Mouse (Mus musculus) liver, embryonic 11.5 days (tissue): ENCODE data around the gene Lypd5. TPM values are rescaled to one million over a fixed set of nuclear protein-coding genes. Genes with fewer than 3 reads are reported as not detected.

Experiments
- ATAC-seq: fragments of 200-750 bp; cut with Nextera tagmentation; replicated peaks from 2 replicates; pipeline ENCODE4 v1.8.0; 2017; ENCODE audit warnings: moderate number of reproducible peaks, mild to moderate bottlenecking, moderate TSS enrichment, moderate library complexity; ENCODE audit not compliant: low FRiP score
- DNase-seq: peaks from one replicate; pipeline ENCODE4 v3.0.0-alpha.2; 2017; ENCODE audit warnings: low spot score
- H3K27ac ChIP-seq: fragments of 300-500 bp; sonication (generic); 2 replicates; pipeline ENCODE4 v1.5.1; 2014; ENCODE audit warnings: mild to moderate bottlenecking, low read depth, low read length, control low read depth
- H3K27me3 ChIP-seq: fragments of 300-500 bp; sonication (generic); replicated peaks from 2 replicates; pipeline ENCODE4 v1.6.1; 2014; ENCODE audit warnings: low read length, mixed read lengths; ENCODE audit not compliant: control insufficient read depth, insufficient read depth
- H3K36me3 ChIP-seq: fragments of 300-500 bp; sonication (generic); 2 replicates; pipeline ENCODE4 v1.6.1; 2014; ENCODE audit warnings: mild to moderate bottlenecking, low read length, moderate library complexity, mixed read lengths; ENCODE audit not compliant: control insufficient read depth, insufficient read depth
- H3K4me1 ChIP-seq: fragments of 300-500 bp; sonication (generic); replicated peaks from 2 replicates; pipeline ENCODE4 v1.6.1; 2014; ENCODE audit warnings: low read length, mixed read lengths; ENCODE audit not compliant: control insufficient read depth, insufficient read depth
- H3K4me2 ChIP-seq: fragments of 300-500 bp; sonication (generic); 2 replicates; pipeline ENCODE4 v1.6.1; 2014; ENCODE audit warnings: mild to moderate bottlenecking, control low read depth, moderate library complexity
- H3K4me3 ChIP-seq: fragments of 300-500 bp; sonication (generic); 2 replicates; pipeline ENCODE4 v1.5.1; 2014; ENCODE audit warnings: low read depth, low read length, control low read depth
- H3K9ac ChIP-seq: fragments of 300-500 bp; sonication (generic); 2 replicates; pipeline ENCODE4 v1.6.1; 2014; ENCODE audit warnings: low read depth, low read length, control low read depth
- H3K9me3 ChIP-seq: fragments of 300-500 bp; sonication (generic); 2 replicates; pipeline ENCODE4 v1.6.1; 2016; ENCODE audit warnings: low read length, inconsistent platforms, mixed read lengths; ENCODE audit not compliant: control insufficient read depth
- whole genome bisulfite sequencing: fragments of 180-500 bp; shearing (Covaris S2); extraction: QIAGEN DNeasy Blood & Tissue Kit; methylation state at CpG from one replicate; pipeline ENCODE4 v1.1.7; 2014; 5-methylcytosine and 5-hydroxymethylcytosine counted together
- polyA plus RNA-seq: library from polyadenylated mRNA; unstranded; fragments of >200 nt; fragmentation: Nextera tagmentation; extraction: Ambion mirVana; gene quantifications from 2 replicates; pipeline ENCODE4 v1.2.1, GENCODE M21; 2014

Gene Lypd5
- polyA plus RNA-seq, 1 experiment from 2014 or later, result not detected

DNA sequence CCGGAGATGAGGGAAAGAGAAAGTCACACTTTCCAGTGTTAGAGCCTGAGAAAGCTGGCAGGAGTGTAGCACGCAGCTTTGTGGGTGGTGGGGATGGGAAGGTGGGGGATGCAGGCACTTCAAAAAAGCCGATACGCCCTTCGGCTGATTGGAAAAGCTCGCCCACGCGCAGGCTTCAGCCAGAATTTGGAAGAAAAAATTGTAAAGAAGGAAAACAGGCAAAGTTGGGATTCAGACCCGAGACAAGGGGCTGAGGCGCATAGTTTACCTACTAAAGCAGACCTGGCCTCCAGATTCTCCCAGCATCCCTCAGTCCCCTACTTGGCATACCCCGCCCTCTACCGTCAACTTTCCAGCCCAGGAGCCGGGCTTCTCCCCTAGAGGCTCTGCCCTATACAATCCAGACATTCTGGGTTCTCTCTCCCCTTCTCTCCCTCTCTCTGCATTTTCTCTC lies 23.3 kb upstream of the Lypd5 start:
- Histone ChIP-seq H3K4me3 (0 out of 2 replicates have a peak overlapping the region, but pooled peaks have one; percentile 5), H3K4me2 (peak overlapping the region; percentile 47), H3K9me3 (0 out of 2 replicates have a peak, but pooled peaks cover 5% of the 10 kb centered on the region), H3K36me3 (no peaks in the 10 kb centered on the region), H3K9ac (no peak overlapping the region), H3K4me1 (no peaks in the 10 kb centered on the region), H3K27me3 (no peaks in the 10 kb centered on the region; the same call in 1 of the 2 replicates), H3K27ac (no peak overlapping the region)
- DNase-seq (no peak), ATAC-seq (no peak)
- 11% methylated on average over 13 of the region's 13 CpGs for WGBS

DNA sequence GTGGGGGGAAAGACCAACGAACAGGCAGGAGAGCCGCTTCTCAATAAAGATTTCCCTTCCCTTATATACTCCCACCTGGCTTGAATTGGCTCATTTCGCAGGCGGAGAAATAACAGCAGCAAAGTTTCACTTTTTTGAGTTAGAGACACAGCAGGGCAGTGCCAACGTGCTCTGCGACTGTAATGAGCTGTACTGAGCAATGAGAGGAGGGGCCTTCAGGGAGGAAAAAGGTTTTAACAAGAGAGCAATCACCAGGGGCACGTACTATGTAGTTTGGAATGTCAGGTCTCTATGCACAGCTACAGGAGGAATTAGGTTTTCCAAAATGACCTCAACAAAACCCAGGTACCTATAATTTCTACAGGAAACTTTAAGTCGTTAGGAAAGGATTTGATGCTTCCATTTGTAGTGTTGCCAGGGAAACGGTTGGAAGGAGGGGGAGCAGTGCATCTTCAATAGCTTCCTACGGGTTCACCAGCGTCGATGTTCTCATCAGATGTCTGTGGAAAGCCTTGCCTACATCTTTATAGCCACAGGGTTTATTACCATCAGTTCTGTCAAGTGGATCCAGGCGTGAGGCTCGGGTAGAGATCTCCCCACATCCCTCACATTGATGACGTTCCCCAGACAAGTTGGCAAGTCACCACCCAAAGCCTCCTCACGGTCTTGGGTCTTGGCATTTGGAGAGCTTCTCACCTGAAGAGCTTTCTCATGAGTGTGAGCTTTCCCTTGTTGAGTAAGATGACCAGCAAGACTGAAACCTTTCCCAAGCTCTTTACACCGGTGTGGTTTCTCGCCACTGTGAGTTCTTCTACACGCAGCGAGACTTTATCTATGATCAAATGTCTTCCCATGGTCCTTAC lies 22.5 kb upstream of the Lypd5 start:
- Histone ChIP-seq H3K9ac (no peak overlapping the region), H3K4me3 (0 out of 2 replicates have a peak overlapping the region, but pooled peaks have one; percentile 5)

DNA sequence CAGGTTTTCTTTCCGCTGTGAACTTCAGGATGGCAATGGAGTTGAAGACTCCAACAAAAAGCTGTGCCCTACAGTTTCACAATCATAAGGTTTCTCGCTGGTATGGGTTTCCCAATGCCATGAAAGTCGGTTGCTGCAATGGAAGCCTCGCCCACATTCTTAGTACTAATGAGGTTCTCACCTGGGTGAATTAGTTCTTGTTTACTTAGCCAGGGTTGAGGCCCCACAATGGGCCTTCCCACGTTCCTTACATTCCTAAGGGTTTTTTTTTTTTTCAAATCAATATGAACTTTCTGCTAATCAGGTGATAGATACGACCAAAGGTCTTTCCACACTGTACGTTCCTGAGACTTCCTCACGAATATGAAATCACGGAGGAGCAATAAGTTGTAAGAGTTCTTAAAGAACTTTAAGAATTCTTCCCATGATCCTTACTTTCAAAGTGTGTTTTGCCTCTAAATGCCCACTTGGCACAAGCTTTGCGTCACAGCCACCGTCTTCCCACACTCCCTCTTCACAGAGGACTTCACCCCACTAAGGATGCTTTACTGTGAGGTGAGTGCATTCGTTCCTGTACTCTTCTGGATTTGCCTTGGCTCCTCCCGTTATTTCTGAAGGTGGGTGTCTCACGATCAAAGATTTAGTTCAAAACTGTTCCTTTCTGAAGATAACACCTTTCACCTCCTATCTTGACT lies 21.6 kb upstream of the Lypd5 start:
- DNase-seq, result no peak
- no peaks in the 10 kb centered on the region; the same call in 1 of the 2 replicates for H3K27me3 ChIP-seq
- 74% methylated on average over 14 of the region's 14 CpGs for WGBS
- H3K9ac ChIP-seq, result no peak overlapping the region
- H3K4me1 ChIP-seq, result no peaks in the 10 kb centered on the region
- no peak for ATAC-seq
- H3K27ac ChIP-seq, result no peak overlapping the region
- H3K4me3 ChIP-seq, result no peak overlapping the region
- 0 out of 2 replicates have a peak, but pooled peaks cover 5% of the 10 kb centered on the region for H3K9me3 ChIP-seq
- H3K4me2 ChIP-seq, result no peak overlapping the region
- no peaks in the 10 kb centered on the region for H3K36me3 ChIP-seq

More for the DNA sequence above, 22.5 kb upstream of the Lypd5 start:
- Histone ChIP-seq H3K4me2 (peak overlapping the region; percentile 47), H3K9me3 (0 out of 2 replicates have a peak, but pooled peaks cover 5% of the 10 kb centered on the region), H3K36me3 (no peaks in the 10 kb centered on the region), H3K27ac (no peak overlapping the region), H3K4me1 (no peaks in the 10 kb centered on the region), H3K27me3 (no peaks in the 10 kb centered on the region; the same call in 1 of the 2 replicates)
- 51% methylated on average over 20 of the region's 20 CpGs for WGBS
- DNase-seq, result no peak
- ATAC-seq, result no peak

DNA sequence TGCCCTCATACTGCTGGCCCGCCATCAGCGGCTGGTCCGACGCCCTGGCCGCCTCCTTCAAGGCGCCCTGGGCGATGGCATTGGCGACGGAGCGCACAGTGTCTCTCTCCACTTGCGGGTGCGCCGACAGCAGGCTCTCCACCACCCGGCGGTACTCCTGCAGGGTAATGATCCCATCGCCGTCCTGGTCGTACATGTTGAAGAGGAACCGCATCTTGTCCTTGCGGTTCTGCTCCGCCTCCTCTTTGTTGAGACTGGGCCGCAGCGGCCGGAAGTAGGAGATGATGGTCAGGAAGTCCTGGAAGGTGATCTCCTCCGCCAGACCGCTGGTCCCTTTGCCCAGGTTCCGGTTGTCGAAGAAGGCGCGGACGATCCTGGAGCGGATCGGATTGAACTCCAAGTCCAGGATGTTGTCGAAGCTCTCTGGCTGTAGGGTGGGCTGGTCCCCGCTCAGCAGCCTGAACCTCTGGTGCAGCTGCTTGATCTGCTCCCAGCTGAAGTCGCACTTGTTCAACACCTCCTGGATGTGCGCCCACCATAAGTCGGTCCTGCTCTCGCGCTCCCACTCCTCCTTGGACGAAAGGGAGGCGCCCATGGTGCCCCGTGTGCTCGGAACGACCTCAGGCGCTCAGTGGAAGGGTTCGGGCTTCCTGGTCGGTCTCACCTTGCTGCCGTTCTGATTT lies 15.6 kb upstream of the Lypd5 start, which contains the start of gene Tescl:
TSS of gene Tescl (minus strand) at position 633 of the 683 bp plus-strand sequence.
- DNase-seq, result no peak
- Histone ChIP-seq H3K27ac (no peak within 1 kb of the TSS), H3K4me2 (peak within 1 kb of the TSS; percentile 34; the same call in 1 of the 2 replicates), H3K4me1 (no peaks in the 10 kb centered on the region), H3K9ac (no peak within 1 kb of the TSS), H3K4me3 (peak within 1 kb of the TSS; percentile 8; the same call in 1 of the 2 replicates), H3K36me3 (no peaks in the 10 kb centered on the region), H3K9me3 (no peaks in the 10 kb centered on the region), H3K27me3 (peaks cover 20% of the 10 kb centered on the region)
- WGBS, result 25% methylated on average over 49 of the region's 49 CpGs
- no peak for ATAC-seq

DNA sequence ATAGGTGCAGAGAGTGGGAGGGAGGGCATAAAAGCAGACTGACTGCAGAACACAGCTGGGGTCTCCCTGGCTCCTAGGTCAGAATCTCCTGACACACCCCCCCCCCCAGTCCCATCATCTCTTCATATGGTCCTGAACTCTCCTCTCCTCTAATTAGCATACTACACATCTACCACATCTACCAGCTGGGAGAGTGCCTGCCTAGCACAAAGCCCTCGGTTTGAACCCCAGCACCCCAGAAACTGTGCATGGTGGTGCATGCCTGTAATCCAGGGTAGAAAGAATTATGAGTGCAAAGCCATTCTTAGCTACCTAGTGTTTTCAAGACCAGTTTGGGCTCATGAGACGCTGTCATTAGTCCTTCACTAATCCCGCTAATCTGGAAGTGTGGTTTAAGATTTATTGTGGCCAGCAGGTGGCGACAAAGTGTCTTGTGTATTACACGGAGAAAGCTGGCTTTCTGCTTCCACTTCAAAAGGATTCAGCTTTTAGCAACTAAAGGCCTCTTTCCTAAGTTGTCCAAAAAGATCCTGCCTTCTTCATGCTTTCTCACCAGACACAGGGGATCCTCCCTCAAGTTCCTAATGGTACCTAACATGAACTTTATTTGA lies 13.2 kb upstream of the Lypd5 start:
- no peak for ATAC-seq
- DNase-seq, result peak; percentile 40
- no peak overlapping the region for H3K9ac ChIP-seq
- H3K4me3 ChIP-seq, result no peak overlapping the region
- no peaks in the 10 kb centered on the region for H3K36me3 ChIP-seq
- WGBS, result 13% methylated on average over 5 of the region's 5 CpGs
- no peak overlapping the region for H3K27ac ChIP-seq
- H3K4me2 ChIP-seq, result no peak overlapping the region
- no peaks in the 10 kb centered on the region for H3K4me1 ChIP-seq
- no peaks in the 10 kb centered on the region for H3K9me3 ChIP-seq
- peaks cover 20% of the 10 kb centered on the region for H3K27me3 ChIP-seq

DNA sequence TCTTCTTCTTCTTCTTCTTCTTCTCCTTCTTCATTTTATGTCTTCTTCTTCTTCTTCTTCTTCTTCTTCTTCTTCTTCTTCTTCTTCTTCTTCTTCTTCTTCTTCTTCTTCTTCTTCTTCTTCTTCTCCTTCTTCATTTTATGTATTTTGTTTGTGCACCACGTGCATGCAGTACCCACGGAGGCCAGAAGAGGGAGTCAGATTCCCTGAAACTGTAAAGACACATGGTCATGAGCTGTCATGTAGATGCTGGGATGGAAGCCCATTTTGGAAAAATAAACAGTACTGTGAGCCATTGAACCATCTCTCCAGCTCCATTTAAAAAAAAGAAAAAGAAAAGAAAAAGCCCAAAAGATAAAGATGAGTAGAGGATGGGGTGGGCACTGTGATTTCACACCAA lies 10.8 kb upstream of the Lypd5 start:
- Histone ChIP-seq H3K27me3 (peaks cover 14% of the 10 kb centered on the region), H3K4me1 (no peaks in the 10 kb centered on the region), H3K27ac (no peak overlapping the region), H3K4me3 (no peak overlapping the region), H3K9ac (no peak overlapping the region), H3K4me2 (no peak overlapping the region), H3K36me3 (no peaks in the 10 kb centered on the region), H3K9me3 (no peaks in the 10 kb centered on the region)
- no peak for ATAC-seq
- no peak for DNase-seq
- 41% methylated on average over 2 of the region's 2 CpGs for WGBS

DNA sequence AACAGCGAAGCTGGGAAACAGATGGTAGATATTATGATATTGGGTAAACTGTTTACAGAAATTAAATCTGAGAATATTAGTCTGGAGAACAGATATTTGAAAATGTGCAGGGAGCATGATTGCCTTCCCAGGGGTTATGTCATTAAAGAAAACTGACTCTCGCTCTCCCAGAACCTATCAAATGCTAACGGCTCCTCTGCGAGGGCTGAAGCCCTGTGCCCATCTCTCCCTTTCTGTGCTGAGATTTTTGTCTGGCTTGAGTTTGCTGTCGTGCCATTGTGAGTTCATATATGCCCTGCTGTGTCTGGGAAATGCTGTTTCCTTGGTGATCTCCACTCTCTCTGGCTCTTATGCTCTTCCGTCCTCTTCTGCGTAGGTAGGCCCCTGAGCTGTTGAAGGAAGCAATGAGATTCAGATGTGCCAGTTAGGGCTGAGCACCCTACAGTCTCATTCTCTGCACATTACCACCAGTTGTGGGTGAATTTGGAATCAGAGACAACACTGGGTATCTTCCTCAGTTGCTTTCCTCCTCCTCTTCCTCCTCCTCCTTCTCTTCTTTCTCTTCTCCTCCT lies 5.2 kb upstream of the Lypd5 start:
- Histone ChIP-seq H3K9me3 (no peaks in the 10 kb centered on the region), H3K4me2 (no peak overlapping the region), H3K9ac (no peak overlapping the region), H3K4me1 (no peaks in the 10 kb centered on the region), H3K27ac (no peak overlapping the region), H3K4me3 (no peak overlapping the region), H3K27me3 (no peaks in the 10 kb centered on the region), H3K36me3 (no peaks in the 10 kb centered on the region)
- DNase-seq (no peak), ATAC-seq (no peak)
- 70% methylated on average over 7 of the region's 7 CpGs for whole genome bisulfite sequencing

DNA sequence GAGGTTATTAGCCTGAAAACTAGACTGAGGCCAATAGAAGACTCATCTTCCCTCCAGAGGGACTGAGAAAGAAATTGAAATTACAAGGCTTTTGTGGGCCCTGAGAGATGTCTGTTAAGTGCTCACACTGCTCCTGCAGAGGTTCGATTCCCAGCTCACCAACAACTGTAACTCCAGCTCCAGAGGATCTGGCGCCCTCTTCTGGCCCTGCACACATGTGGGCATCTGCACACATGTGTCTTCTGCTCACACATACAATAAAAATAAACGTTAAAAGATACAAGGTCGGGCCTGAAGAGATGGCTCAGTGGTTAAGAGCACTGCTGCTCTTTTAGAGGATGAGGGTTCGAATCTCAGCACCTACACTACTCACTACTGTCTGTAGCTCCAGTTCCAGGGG lies 2.6 kb upstream of the Lypd5 start:
- Histone ChIP-seq H3K27me3 (no peaks in the 10 kb centered on the region), H3K36me3 (no peaks in the 10 kb centered on the region), H3K4me3 (no peak overlapping the region), H3K4me1 (no peaks in the 10 kb centered on the region), H3K27ac (no peak overlapping the region), H3K9me3 (no peaks in the 10 kb centered on the region), H3K9ac (no peak overlapping the region), H3K4me2 (no peak overlapping the region)
- no peak for DNase-seq
- WGBS, result 61% methylated on average over 5 of the region's 5 CpGs
- ATAC-seq, result no peak
